Mouse (Mus musculus) small intestine, adult 2 months (tissue): ENCODE measurements around the gene Hint1.

Source experiments
- CTCF ChIP-seq: fragments of 200-500 bp; IDR thresholded peaks from 2 replicates; pipeline ENCODE4 v1.5.1; 2012; ENCODE audit warnings: low read depth, mild to moderate bottlenecking, control low read depth, inconsistent platforms, low read length, moderate library complexity, mixed read lengths; ENCODE audit not compliant: insufficient replicate concordance, insufficient read length; ENCODE audit errors: extremely low read depth
- POLR2A ChIP-seq: fragments of 200-500 bp; IDR thresholded peaks from 2 replicates; pipeline ENCODE4 v1.6.1; 2012; ENCODE audit warnings: low read depth, mild to moderate bottlenecking, control low read depth, inconsistent platforms, low read length, moderate library complexity

- TF ChIP-seq CTCF (no peak), POLR2A (no peak)
Measured at GRCm38 (mm10) chr11:54836106-54836505, 30.1 kb upstream of the Hint1 start.
